Mouse (Mus musculus): ENCODE data around the gene Apba3.

The Apba3 gene

DNA sequence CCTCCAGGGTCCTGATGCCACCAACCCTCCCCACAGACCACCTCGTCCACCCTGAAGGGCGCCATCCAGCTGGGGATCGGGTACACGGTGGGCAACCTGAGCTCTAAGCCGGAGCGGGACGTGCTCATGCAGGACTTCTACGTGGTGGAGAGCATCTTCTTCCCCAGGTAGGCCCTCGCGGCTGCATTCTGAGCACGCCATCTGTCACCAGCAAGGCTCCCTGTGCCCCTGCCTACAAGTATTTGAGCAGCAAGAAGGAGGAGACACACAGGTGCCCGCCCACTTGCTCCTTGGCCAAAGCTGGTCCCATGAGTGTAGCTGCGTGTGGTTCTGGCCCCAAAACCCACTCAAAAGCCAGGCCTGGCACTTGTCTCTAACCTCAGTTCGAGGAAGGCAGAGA, 38.9 kb downstream of the Apba3 start:
- in situ Hi-C loops (cut with MboI; ENCODE audit: low sequenced_read_pairs): no loop called here

GRCm38 (mm10) chr10:81306173-81306668, 39.5 kb downstream of the Apba3 start:
- in situ Hi-C loops (cut with MboI; ENCODE audit: low sequenced_read_pairs): no loop called here

DNA sequence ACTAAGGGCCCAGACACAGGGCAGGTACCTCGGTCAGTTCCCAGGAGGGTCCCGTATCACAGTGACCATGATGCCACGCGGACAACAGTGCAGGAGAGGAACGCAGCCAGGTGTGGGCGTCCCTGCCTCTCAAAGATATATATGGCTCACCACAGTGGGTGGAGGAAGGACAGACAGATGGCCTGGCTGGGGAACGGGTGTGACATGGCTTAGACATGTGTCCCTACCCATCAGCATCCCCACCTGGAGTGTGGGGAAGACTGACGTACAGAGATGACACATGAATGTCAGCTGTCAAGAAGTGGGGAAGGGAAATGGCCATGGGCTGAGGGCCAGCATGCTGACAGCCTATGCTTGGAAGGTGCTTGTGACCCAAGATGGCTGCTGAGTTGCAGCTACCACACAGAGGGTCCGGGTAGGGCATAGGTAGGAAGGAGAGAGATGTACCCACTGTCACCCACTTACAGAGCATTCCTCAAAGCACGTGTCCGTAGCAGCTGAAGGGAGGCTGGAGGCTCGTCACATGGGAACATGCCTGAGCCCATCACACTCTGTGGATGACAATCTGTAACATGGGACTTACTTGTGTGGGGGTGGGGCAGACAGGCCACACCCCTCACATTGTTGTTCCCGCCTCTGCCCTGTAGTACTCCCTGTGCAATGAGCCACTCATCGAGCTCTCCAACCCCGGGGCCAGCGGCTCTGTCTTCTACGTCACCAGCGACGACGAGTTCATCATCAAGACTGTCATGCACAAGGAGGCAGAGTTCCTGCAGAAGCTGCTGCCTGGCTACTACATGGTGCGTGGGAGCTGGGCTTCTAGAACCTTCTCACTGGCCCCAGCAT, 40.3 kb downstream of the Apba3 start:
- in situ Hi-C loops (cut with MboI; ENCODE audit: low sequenced_read_pairs): no loop called here

GRCm38 (mm10) chr10:81309571-81309970, 42.8 kb downstream of the Apba3 start:
- in situ Hi-C loops (cut with MboI; ENCODE audit: low sequenced_read_pairs): no loop called here

GRCm38 (mm10) chr10:81313581-81313980, 46.8 kb downstream of the Apba3 start:
- in situ Hi-C loops (cut with MboI; ENCODE audit: low sequenced_read_pairs): no loop called here

- in situ Hi-C loops (cut with MboI; ENCODE audit: low sequenced_read_pairs): no loop called here
Measured at GRCm38 (mm10) chr10:81314201-81314600, 47.4 kb downstream of the Apba3 start.

- in situ Hi-C loops (cut with MboI; ENCODE audit: low sequenced_read_pairs): no loop called here
Measured at GRCm38 (mm10) chr10:81315587-81315986, 48.8 kb downstream of the Apba3 start.

DNA sequence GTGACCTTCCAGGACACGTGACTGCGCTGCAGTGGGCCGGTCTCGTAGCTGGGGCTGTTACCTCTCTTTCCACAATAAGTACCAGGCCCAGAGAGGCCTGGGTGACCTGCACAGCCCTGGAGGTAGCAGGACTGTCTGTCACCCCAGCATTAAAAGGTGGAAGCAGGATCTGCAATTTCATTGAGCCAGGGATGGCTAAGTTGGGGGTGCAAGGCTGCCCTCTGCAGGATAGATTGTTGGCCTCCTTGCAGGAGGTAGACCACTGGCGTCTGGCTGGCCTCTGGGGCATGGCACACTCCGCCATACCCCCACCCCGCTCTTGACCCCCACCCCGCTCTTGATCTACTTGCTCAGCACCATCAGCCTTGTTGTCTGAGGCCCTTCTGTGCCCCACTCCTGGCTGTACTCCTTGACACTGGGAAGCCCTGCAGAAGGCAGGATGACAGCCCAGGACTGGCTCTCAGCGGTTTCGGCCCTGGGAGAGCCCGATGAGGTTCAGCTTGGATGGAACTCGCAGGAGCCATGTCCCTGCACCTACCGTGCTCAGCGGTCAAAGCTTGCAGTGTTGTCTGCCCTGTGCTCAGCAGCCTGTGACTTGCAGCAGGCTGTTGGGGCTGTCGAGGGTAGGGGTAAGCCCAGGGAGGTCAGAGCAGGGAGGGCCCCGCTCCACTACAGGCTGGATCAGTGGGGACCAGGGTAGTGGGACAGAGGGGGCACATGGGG, 49.7 kb downstream of the Apba3 start:
- in situ Hi-C loops (cut with MboI; ENCODE audit: low sequenced_read_pairs): no loop called here

- in situ Hi-C loops (cut with MboI; ENCODE audit: low sequenced_read_pairs): no loop called here
Measured at GRCm38 (mm10) chr10:81317273-81317672, 50.5 kb downstream of the Apba3 start.

DNA sequence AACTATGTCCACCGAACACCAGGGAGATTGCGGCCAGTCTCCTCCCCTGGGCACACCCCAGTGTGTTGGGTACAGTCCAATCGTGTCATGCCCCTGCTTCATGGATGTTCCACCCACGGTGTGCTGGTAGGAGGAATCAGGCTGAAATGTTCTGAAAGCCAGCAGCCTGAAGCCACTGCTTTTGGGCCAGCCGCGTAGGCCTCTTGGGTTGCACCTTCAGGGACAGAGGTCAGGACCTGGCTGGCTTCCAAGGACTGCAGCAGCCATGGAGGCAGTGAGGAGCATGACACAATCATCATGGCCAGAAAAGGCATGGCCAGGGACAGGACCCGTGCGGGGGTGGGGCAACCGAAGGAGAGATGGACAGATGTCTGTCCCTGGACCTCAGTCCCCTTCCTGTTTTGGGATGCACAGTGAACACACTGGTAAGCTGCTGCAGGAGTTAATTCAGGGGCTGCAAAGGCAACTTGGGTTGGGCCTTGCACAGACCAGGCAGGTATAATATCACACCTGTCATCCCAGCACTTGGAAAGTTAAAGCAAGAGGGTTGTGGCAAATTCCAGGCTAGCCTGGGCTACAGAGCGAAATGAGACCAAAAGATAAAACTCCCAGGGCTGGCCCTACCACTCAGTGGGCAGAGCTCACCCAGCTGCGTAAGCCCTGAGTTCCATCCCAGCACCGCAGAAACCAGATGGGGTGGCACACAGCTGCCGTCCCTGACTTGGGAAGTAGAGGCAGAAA, 52.0 kb downstream of the Apba3 start:
- in situ Hi-C loops (cut with MboI; ENCODE audit: low sequenced_read_pairs): no loop called here

DNA sequence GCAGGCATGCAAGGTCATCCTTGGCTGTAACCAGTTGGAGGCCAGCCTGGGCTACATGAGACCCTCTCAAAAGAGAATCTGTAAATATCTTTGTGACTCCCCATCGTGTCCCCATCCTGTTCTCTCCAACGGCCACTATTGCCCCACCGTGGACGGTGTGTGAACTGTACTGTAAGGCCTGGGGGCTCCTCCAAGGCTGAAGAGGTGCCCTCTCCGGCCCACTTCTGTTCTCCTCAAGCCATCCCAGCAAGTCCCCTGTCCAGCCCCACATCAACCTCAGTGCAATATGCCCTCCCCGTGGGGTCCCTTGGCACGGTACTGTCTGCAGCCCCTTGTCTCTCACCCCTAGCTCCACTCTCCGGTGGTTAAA, 52.6 kb downstream of the Apba3 start:
- in situ Hi-C loops (cut with MboI; ENCODE audit: low sequenced_read_pairs): no loop called here

DNA sequence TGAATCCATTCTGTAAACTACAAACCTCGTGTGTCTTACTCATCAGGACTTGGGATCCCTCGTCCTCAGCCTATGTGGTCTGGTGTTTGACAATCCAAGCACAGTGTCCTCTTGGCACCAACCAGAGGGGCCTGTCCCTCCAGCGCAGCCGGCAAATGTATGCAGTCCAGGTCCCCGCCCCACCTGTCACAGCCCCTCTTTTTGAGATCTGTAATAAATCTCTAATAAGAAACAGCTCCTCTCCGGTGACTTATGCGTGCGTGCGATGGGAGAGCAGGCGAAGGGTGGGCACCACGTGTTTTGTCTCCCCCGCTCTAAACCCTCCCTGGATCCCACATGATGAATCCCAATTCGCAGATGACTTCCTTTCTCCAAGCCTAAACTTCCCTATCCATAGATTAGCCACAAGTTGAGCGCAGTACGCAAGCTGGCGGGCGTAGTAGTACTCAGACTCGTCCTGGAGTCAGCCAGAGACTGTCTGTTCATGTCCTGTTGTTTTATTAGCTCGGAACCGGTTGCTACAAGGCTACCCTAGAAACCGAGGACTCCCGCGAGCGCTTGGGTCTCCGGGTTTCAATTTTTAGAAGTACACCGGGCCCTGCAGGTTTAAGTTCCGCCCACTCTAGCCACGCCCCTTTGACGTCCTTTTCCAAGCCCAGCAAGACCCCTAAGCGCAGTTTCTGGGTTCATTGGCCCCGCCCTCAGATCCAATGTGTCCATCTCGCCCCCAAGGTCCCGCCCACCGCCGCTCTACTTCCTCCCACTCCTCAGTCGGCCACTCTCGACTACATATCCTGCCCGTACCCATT, 53.2 kb downstream of the Apba3 start:
- in situ Hi-C loops (cut with MboI; ENCODE audit: low sequenced_read_pairs): no loop called here

DNA sequence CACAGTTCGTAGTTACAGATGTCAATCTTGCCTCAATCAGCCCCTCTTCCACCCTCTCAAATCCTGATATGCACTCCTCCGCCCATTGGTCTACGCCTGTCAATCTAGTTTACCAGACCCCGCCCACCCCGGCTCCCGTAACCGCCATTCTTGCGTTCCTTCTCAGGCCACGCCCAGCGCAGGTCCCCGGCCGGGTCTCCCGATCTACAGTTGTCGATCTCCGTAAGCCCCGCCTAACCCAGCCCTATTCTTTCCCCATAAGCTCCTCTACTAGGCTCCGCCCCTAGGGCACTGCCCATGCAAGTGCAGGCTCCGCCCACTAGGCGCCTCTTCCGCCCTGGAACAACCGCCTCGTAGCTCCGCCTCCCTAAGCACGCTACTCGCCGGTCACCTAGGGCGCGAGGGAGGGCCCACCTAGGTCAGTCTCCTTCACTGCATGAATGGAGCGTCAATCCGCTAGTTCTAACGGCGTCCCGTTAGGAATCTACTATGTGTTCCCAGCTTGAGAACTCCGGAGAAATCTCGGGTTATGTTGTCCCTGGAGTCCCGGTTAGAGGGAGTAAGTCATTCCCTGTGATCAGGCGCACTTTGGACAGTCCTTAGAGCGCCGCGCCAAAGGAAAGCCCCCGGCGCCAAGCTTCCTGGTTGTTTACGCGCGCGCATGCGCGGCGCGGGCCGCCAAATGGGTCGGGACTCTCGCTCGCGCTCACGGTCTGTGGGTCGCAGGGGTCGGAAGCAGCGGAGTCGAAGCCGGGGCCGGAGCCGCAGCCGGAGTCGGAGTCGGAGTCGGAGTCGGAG, 54.0 kb downstream of the Apba3 start, which contains the start of gene Cactin:
Gene Cactin, plus strand, starts transcription at position 554 of the 798 bp plus-strand sequence.
- in situ Hi-C loops (cut with MboI; ENCODE audit: low sequenced_read_pairs): no loop called here

- in situ Hi-C loops (cut with MboI; ENCODE audit: low sequenced_read_pairs): no loop called here
Measured at GRCm38 (mm10) chr10:81321436-81321835, 54.7 kb downstream of the Apba3 start.

DNA sequence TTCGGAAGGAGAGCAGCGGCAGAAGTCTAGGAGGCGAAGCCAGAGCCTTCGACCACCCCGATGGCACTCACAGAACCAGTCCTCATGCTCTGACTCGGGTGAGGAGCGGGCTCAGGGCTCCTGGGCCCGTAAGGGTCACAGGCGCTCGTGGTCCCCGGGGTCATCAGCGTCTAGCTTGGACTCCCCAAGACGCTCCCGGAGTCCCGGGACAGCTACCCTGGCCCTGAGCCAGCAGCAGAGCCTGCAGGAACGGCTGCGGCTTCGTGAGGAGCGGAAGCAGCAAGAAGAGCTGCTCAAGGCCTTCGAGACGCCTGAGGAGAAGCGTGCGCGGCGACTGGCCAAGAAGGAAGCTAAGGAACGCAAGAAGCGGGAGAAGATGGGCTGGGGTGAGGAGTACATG, 55.7 kb downstream of the Apba3 start:
- in situ Hi-C loops (cut with MboI; ENCODE audit: low sequenced_read_pairs): no loop called here
